Mouse (Mus musculus): ENCODE results near the gene Dst. TPM values are rescaled to one million over a fixed set of nuclear protein-coding genes. Genes with fewer than 3 reads are reported as not detected.
"Not testable (repeated sequence)": the region's sequence is repeated elsewhere in the genome, so short reads cannot be mapped to it uniquely, and the experiment has no call there.

Gene Dst
- polyA plus RNA-seq, 1 experiment from 2014 or later = 17.3 TPM

GRCm38 (mm10) chr1:34063943-34064342, 155.9 kb downstream of the Dst start:
- no peak for DNase-seq (ENCODE audit: low spot score)
- H3K4me3 ChIP-seq = no peak overlapping the region
- H3K36me3 ChIP-seq (replicated peaks) = no peaks in the 10 kb centered on the region
- H3K27me3 ChIP-seq (replicated peaks; ENCODE audit: low read depth, poor library complexity, severe bottlenecking) = no peaks in the 10 kb centered on the region
- peaks cover 38% of the 10 kb centered on the region for H3K4me1 ChIP-seq
- H3K9me3 ChIP-seq = no peaks in the 10 kb centered on the region
- 0 out of 2 replicates have a peak overlapping the region, but pooled peaks have one; percentile 4 for H3K27ac ChIP-seq (replicated peaks)
- WGBS = 79% methylated on average over 3 of the region's 3 CpGs

- no peak overlapping the region for H3K27ac ChIP-seq (replicated peaks)
- no peak for DNase-seq (ENCODE audit: low spot score)
- H3K27me3 ChIP-seq (replicated peaks; ENCODE audit: low read depth, poor library complexity, severe bottlenecking) = no peaks in the 10 kb centered on the region
- no peaks in the 10 kb centered on the region for H3K9me3 ChIP-seq
- H3K4me1 ChIP-seq = peaks cover 39% of the 10 kb centered on the region
- WGBS = 83% methylated on average over 5 of the region's 5 CpGs
- H3K4me3 ChIP-seq = no peak overlapping the region
- no peaks in the 10 kb centered on the region for H3K36me3 ChIP-seq (replicated peaks)
Observed at GRCm38 (mm10) chr1:34065551-34066048, 157.6 kb downstream of the Dst start.

GRCm38 (mm10) chr1:34066401-34066800, 158.4 kb downstream of the Dst start:
- H3K27ac ChIP-seq (replicated peaks); H3K4me3 ChIP-seq; H3K27me3 ChIP-seq (replicated peaks; ENCODE audit: low read depth, poor library complexity, severe bottlenecking); DNase-seq (ENCODE audit: low spot score); H3K9me3 ChIP-seq; H3K36me3 ChIP-seq (replicated peaks): not testable (repeated sequence)
- H3K4me1 ChIP-seq = peaks cover 34% of the 10 kb centered on the region
- WGBS = 91% methylated on average over 4 of the region's 4 CpGs

GRCm38 (mm10) chr1:34068341-34068740, 160.3 kb downstream of the Dst start:
- Histone ChIP-seq H3K27ac (replicated peaks) (no peak overlapping the region), H3K36me3 (replicated peaks) (no peaks in the 10 kb centered on the region), H3K9me3 (no peaks in the 10 kb centered on the region), H3K4me3 (no peak overlapping the region), H3K4me1 (peaks cover 28% of the 10 kb centered on the region), H3K27me3 (replicated peaks; ENCODE audit: low read depth, poor library complexity, severe bottlenecking) (no peaks in the 10 kb centered on the region)
- DNase-seq (ENCODE audit: low spot score) = no peak
- WGBS = 53% methylated on average over 5 of the region's 5 CpGs

GRCm38 (mm10) chr1:34069514-34070290, 161.7 kb downstream of the Dst start:
- Histone ChIP-seq H3K36me3 (replicated peaks) (no peaks in the 10 kb centered on the region), H3K27ac (replicated peaks) (no peak overlapping the region), H3K4me1 (peaks cover 33% of the 10 kb centered on the region), H3K27me3 (replicated peaks; ENCODE audit: low read depth, poor library complexity, severe bottlenecking) (no peaks in the 10 kb centered on the region), H3K4me3 (no peak overlapping the region), H3K9me3 (no peaks in the 10 kb centered on the region)
- WGBS = 90% methylated on average over 10 of the region's 10 CpGs
- DNase-seq (ENCODE audit: low spot score) = no peak

GRCm38 (mm10) chr1:34070474-34070873, 162.4 kb downstream of the Dst start:
- no peak overlapping the region for H3K4me3 ChIP-seq
- DNase-seq (ENCODE audit: low spot score) = no peak
- H3K9me3 ChIP-seq = no peaks in the 10 kb centered on the region
- H3K27me3 ChIP-seq (replicated peaks; ENCODE audit: low read depth, poor library complexity, severe bottlenecking) = no peaks in the 10 kb centered on the region
- 75% methylated on average over 7 of the region's 7 CpGs for WGBS
- H3K27ac ChIP-seq (replicated peaks) = no peak overlapping the region
- H3K4me1 ChIP-seq = peaks cover 38% of the 10 kb centered on the region
- no peaks in the 10 kb centered on the region for H3K36me3 ChIP-seq (replicated peaks)

- no peaks in the 10 kb centered on the region for H3K9me3 ChIP-seq
- H3K36me3 ChIP-seq (replicated peaks) = no peaks in the 10 kb centered on the region
- no peaks in the 10 kb centered on the region for H3K27me3 ChIP-seq (replicated peaks; ENCODE audit: low read depth, poor library complexity, severe bottlenecking)
- no peak overlapping the region for H3K27ac ChIP-seq (replicated peaks)
- peaks cover 38% of the 10 kb centered on the region for H3K4me1 ChIP-seq
- WGBS = 80% methylated on average over 6 of the region's 6 CpGs
- DNase-seq (ENCODE audit: low spot score) = no peak
- H3K4me3 ChIP-seq = no peak overlapping the region
Observed at GRCm38 (mm10) chr1:34070991-34071639, 163.1 kb downstream of the Dst start.

- Histone ChIP-seq H3K36me3 (replicated peaks) (no peaks in the 10 kb centered on the region), H3K9me3 (no peaks in the 10 kb centered on the region), H3K4me1 (peaks cover 47% of the 10 kb centered on the region), H3K4me3 (no peak overlapping the region), H3K27ac (replicated peaks) (no peak overlapping the region), H3K27me3 (replicated peaks; ENCODE audit: low read depth, poor library complexity, severe bottlenecking) (no peaks in the 10 kb centered on the region)
- DNase-seq (ENCODE audit: low spot score) = no peak
- 87% methylated on average over 7 of the region's 7 CpGs for WGBS
Observed at GRCm38 (mm10) chr1:34072262-34072661, 164.2 kb downstream of the Dst start.

- H3K4me3 ChIP-seq = no peak overlapping the region
- no peaks in the 10 kb centered on the region for H3K36me3 ChIP-seq (replicated peaks)
- no peaks in the 10 kb centered on the region for H3K9me3 ChIP-seq
- no peak overlapping the region for H3K27ac ChIP-seq (replicated peaks)
- peaks cover 47% of the 10 kb centered on the region for H3K4me1 ChIP-seq
- H3K27me3 ChIP-seq (replicated peaks; ENCODE audit: low read depth, poor library complexity, severe bottlenecking) = no peaks in the 10 kb centered on the region
- DNase-seq (ENCODE audit: low spot score) = no peak
- WGBS = 36% methylated on average over 10 of the region's 10 CpGs
Observed at GRCm38 (mm10) chr1:34073436-34074169, 165.6 kb downstream of the Dst start.

GRCm38 (mm10) chr1:34074245-34075187, 166.5 kb downstream of the Dst start:
- peak overlapping the region; percentile 61 for H3K27ac ChIP-seq (replicated peaks)
- peak; percentile 25 for DNase-seq (ENCODE audit: low spot score)
- peaks cover 47% of the 10 kb centered on the region for H3K4me1 ChIP-seq
- 21% methylated on average over 15 of the region's 15 CpGs for WGBS
- no peaks in the 10 kb centered on the region for H3K27me3 ChIP-seq (replicated peaks; ENCODE audit: low read depth, poor library complexity, severe bottlenecking)
- no peaks in the 10 kb centered on the region for H3K9me3 ChIP-seq
- no peaks in the 10 kb centered on the region for H3K36me3 ChIP-seq (replicated peaks)
- peak overlapping the region; percentile 5; the same call in 1 of the 2 replicates for H3K4me3 ChIP-seq

- H3K4me3 ChIP-seq = peak overlapping the region; percentile 40
- H3K27ac ChIP-seq (replicated peaks) = no peak overlapping the region
- no peak for DNase-seq (ENCODE audit: low spot score)
- no peaks in the 10 kb centered on the region for H3K9me3 ChIP-seq
- WGBS = 9% methylated on average over 12 of the region's 12 CpGs
- peaks cover 37% of the 10 kb centered on the region for H3K4me1 ChIP-seq
- no peaks in the 10 kb centered on the region for H3K36me3 ChIP-seq (replicated peaks)
- H3K27me3 ChIP-seq (replicated peaks; ENCODE audit: low read depth, poor library complexity, severe bottlenecking) = no peaks in the 10 kb centered on the region
Observed at GRCm38 (mm10) chr1:34076701-34077421, 168.8 kb downstream of the Dst start.

Data from embryonic facial prominence, embryonic 10.5 days (tissue).